Mouse (Mus musculus) 416B (cell line): ENCODE measurements around the gene Atg2b.

Experiments
- DNase-seq: peaks from one replicate; pipeline ENCODE4 v3.0.0; 2011; ENCODE audit warnings: low read depth

Atg2b gene

DNA sequence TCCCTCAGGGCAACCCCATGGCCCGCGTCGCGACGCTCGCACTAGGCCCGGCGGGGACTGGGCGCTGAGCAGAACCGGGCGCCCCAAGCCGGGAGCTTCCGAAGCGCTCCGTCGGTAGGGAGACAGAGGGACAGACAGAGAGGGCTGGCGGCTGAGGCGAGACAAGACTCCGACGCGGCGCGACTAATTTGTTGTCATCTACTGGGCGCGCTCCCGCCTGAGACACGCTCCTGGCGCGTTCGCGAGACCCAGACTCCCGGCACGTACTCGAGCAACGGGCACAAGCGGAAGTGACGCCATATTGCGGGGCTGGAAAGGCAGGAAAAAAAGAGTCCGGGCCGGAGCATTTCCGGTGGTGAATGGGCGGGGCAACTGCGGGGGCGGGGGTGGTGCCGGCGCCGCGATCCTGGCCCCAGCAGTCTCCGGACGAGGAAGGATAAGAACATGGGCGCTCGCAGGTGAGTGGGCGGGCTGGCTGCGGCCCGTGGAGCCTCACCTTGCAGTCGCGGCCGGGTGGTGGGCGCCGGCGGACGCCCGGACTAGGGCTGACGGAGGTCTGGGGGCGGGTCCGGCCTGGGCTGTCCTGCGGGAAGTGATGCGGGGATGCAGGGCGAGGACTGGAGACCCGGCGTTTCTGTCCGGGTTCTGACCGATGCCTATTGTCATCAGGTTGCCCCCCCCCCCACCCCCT lies at the start of gene Atg2b:
TSS of gene Atg2b (minus strand) at position 211 of the 691 bp plus-strand sequence.
- peak; percentile 96 for DNase-seq

DNA sequence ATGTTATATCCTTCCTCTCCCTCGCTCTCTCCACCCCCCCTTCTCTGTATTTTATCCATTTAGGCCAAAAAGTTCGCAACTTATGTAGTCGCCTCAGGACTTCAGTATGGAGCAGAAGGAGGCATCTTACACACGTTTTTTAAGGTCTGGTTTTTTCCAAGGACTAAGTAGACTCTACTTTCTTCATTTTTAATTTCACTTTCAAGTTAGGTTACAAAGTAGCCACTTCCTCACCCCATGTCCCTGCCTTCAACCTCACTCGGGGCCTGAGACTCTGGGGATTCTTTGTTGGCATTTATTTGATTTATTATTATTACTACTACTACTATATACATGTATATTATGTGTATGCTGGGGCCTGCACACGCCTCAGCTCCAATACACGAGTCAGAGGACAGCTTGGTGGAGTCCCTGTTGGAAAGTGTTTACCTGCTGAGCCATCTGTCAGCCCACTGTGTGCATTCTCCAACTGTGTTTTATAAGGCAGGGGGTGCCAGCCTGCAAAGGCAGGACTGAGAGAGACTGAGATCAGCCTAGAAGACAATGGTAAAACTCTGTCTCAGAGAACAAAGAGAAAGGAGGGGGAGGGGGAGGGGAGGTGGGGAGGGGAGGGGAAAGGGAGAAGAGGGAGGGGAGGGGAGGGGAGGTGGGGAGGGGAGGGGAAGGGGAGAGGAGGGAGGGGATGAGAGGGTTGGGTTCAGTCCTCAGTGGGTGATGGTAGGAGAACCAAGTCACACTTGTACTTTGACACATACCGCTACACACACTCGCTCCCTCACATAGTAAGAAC lies 48.6 kb upstream of the Atg2b start:
- no peak for DNase-seq

DNA sequence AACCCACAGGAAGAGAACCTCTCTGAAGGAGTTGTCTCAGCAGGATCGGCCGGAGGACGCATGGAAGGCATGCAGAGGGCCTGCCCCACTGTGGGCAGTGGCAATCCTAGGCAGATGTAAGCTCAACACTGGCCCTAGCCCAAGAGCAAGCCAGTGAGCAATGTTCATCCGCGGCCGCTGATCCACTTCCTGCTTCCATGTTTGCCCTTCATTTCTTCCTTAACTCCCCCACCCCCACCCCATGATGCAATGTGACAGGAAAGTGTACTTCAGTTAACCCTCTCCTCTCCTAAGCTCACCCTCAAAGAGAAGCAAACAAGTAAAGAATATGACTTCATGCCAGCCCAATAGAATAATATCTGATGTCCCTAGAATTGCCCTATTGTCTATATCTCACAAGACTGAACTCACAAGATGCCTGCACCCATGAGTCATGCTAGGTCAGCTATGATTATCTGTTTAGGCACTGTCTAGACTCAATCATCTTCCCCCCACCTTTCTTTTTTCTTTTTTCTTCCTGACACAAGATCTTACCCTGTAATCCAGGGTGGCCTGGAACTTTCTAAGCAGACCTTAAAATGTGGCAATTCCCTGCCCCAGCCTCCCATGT lies 45.9 kb upstream of the Atg2b start:
- DNase-seq = peak; percentile 42

DNA sequence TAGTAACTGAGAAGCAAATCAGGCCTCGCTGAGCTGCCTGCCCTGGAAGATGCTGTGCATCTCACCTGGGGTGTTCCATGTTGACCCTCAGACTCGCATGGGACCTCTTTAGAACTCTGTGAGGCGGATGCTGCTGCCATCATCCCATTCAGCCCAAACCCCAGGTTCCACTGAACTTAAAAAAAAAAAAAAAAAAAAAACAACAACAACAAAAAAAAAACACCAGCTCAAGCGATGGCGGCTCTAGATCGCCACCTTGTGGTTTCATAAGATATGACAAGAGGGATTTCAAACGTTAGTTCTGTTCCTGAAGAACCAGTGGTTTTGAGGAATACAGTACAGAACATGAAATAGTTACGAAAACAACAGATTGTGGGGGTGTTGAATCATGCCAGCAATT lies 43.0 kb upstream of the Atg2b start:
- peak; percentile 55 for DNase-seq

DNA sequence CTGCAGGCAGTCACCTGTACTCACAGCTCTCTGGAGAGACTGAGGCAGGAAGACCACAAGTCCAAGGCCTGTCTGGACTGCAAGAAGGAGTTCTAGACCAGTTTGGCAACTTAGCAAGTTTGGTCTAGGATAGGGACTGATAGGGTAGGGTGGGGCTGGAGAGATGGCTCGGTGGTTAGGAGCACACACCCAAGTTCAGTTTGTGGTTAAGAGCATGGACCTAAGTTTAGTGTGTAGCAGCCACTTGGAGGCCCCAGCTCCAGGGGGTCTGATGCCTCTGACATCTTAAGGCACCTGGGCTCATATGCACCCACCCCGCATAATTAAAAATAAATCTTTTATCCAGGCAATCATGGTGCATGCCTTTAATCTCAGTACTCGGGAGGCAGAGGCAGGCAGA lies 42.3 kb upstream of the Atg2b start:
- DNase-seq = no peak

DNA sequence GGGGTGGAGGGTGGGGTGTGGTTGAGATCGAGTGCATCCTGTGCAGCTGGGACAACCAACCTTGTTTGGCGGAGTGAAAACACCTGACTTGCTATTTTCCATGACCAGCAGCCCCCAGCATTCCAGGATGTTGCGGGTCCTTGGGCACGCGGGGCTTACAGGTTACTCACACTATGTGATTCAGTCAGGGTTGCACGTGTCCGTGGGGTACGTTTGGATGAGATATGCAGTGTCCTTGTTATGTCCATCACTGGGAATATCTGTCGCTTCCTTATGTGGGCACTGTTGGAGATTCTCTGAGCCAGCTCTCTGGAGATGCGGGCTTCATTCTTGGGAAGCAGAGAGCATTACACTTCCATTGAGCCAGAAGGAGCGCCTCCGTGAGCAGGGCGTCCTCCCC lies 40.7 kb upstream of the Atg2b start:
- DNase-seq = no peak

- no peak for DNase-seq
Measured at GRCm38 (mm10) chr12:105724616-105725015, 39.6 kb upstream of the Atg2b start.

DNA sequence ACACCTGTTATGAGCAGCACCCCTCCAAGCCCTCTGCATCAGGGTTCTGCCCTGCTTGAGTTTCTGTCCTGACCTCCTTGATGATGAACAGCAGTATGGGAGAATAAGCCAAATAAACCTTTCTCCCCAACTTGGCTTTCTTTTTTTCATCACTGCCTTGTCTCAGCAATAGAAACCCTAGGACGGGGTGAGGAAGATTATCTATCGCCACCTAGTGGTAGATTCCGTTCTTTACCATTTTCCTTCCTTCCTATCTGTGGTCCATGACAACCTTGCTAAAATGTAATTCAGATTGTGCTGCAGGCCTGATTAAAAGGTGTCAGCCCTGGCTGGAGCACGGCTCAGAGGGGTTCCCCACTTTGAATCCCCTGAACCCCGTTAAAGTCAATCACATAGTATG lies 37.6 kb upstream of the Atg2b start:
- peak; percentile 69 for DNase-seq

- no peak for DNase-seq
Measured at GRCm38 (mm10) chr12:105721452-105722132, 36.6 kb upstream of the Atg2b start.

DNA sequence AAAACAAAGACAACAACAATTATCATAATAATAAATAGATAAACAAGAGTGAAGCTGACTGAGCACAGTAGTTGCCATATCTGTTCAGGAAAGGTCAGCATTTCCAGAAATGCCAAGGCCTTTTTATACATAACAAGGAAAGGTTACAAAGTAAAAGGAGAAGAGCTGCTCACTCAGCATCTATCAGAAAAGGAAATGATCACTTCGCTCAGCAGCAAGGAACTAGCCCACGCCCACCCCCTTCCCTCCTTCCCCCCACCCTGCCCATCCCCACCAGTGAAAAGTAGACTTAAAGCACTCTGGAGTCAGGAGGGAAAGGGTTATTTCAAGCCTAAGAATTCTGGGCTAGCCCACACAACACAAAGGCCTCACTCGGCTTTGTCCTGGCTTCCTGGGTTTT lies 35.2 kb upstream of the Atg2b start:
- no peak for DNase-seq

DNA sequence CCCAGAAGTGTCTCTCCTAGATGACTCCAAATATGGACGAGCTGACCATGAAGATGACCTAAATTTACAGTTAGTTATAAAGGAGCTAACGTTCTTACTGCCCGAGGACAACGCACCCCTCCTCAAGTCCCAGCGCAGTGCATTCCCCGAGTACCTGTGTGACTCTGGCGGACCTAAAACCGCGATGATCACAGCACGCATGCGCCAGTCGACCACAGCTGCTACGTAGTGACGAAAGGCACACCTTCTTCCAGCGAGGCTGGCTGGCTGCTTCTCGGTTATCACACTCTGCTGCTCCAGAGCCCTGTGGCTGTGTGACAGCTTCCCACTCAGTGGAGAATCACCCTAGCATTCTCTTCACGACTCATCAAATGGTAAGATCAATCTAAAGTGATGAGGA lies 33.6 kb upstream of the Atg2b start:
- DNase-seq = no peak

- DNase-seq = no peak
Measured at GRCm38 (mm10) chr12:105705799-105706487, 20.9 kb upstream of the Atg2b start, which contains the start of gene Ak7. Gene Ak7, plus strand, starts transcription at chr12:105705976.

DNA sequence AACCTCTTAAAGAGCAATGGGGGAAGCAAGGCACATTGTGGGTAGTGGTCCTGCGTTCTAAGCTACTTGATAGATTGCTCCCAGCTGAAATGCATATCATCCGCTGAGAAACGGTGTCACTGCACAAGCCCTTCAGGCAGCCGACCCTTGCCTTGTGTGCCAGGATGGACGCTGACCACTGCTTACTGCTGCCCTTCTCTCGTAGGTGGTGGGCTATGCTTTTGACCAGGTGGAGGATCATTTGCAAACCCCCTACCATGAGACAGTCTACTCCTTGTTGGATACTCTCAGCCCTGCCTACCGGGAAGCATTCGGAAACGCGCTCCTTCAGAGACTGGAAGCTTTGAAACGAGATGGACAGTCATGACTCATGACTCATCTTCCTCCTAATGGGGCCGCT lies 15.4 kb upstream of the Atg2b start:
- no peak for DNase-seq

DNA sequence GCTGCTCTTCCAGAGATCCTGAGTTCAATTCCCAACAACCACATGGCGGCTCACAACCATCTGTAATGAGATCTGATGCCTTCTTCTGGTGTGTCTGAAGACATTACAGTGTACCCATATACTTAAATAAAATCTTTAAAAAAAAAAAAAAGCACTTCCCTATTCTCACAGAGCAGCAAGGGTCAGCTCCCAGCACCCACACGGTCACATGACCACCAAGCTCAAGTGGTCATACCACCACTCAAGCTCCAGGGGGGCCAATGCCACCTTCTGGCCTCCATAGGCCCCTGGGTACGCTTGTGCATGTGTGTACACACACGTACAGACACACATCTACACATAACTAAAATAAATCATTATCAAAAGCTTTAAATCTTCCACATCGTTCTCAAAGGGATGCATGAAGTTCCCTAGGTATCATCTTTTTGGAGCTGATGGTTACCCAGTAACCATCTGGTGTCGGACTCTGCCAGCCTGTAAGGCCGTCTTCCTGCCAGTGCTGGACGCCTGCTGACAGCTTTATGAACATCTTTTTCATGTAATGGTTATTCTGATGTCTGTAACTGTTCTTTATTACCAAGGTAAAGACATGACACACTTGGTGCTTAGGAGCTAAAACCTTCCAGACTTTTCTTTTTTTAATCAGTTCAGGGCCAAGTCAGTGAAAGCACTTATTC lies 12.2 kb upstream of the Atg2b start:
- peak; percentile 22 for DNase-seq

GRCm38 (mm10) chr12:105695848-105696247 lies 10.8 kb upstream of the Atg2b start:
- DNase-seq = no peak

GRCm38 (mm10) chr12:105694021-105694420 lies 9.0 kb upstream of the Atg2b start:
- DNase-seq = no peak

- DNase-seq = peak; percentile 75
Measured at GRCm38 (mm10) chr12:105689435-105689834, 4.4 kb upstream of the Atg2b start.

- peak; percentile 86 for DNase-seq
Measured at GRCm38 (mm10) chr12:105688546-105688945, 3.5 kb upstream of the Atg2b start.

GRCm38 (mm10) chr12:105687416-105687815 lies 2.4 kb upstream of the Atg2b start:
- DNase-seq = no peak

DNA sequence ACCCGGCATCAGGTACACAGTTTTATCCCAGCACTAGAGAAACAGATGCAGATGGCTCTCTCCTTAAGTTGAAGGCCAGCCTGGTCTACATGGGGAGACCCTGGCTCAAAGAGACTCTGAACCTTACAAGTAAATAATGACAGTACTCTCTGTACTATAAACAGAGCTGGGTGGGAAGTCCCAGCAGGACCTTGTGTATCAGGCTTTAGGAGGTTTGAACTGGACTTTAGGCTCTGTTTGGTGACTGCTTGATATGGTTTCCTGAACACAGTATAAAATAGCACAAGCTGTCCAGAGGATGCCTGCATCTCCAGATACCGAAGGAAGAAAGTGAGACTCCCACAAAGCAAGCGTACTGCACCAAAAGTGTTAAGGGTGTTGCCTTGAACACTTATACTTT lies 1.8 kb upstream of the Atg2b start:
- no peak for DNase-seq
